Mouse (Mus musculus): ENCODE measurements at regions not wholly inside any gene's neighbourhood (a gene's known extent, or its start where the extent isn't known, plus 50 kb on each side); places are given as distances from the start of the nearest gene placed in this dataset.
A peak's percentile ranks its signal among the peaks of the same experiment; 100 is the strongest.

- DNase-seq (ENCODE audit: low spot score in 2 of 2) = no peak
Observed at GRCm38 (mm10) chr13:57191195-57191594, 295.4 kb upstream of the Trpc7 start.

GRCm38 (mm10) chr13:57189246-57189645, 293.5 kb upstream of the Trpc7 start:
- DNase-seq (ENCODE audit: low spot score in 2 of 2) = no peak

GRCm38 (mm10) chr13:57186168-57186567, 290.4 kb upstream of the Trpc7 start:
- DNase-seq (ENCODE audit: low spot score in 2 of 2) = no peak

- DNase-seq (ENCODE audit: low spot score in 2 of 2) = no peak
Observed at GRCm38 (mm10) chr13:57170180-57170579, 274.4 kb upstream of the Trpc7 start.

DNA sequence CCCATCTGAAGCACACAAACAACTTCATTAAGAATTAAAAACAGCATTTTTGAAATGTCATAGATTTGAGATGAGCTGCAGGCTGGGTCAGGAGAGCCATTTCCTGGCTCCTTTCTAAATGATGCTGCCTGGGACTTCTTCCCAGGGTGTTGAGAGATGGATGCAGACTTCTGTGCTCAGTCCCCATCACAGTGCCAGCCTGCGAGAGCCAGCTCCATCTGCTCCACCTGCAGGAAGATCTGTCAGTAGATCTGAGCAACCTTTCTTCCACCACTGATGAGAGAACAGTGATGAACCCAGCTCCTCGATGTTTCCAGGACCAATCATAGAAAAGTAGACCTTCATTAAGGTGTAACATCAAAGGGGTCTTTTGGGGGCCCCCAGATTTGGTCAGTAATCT, 273.8 kb upstream of the Trpc7 start:
- DNase-seq (ENCODE audit: low spot score in 2 of 2) = no peak

GRCm38 (mm10) chr13:57165367-57165766, 269.6 kb upstream of the Trpc7 start:
- DNase-seq (ENCODE audit: low spot score in 2 of 2) = no peak

GRCm38 (mm10) chr13:57152787-57153186, 257.0 kb upstream of the Trpc7 start:
- DNase-seq (ENCODE audit: low spot score in 2 of 2) = no peak

- DNase-seq (ENCODE audit: low spot score in 2 of 2) = no peak
Observed at GRCm38 (mm10) chr13:57147623-57148022, 251.8 kb upstream of the Trpc7 start.

DNA sequence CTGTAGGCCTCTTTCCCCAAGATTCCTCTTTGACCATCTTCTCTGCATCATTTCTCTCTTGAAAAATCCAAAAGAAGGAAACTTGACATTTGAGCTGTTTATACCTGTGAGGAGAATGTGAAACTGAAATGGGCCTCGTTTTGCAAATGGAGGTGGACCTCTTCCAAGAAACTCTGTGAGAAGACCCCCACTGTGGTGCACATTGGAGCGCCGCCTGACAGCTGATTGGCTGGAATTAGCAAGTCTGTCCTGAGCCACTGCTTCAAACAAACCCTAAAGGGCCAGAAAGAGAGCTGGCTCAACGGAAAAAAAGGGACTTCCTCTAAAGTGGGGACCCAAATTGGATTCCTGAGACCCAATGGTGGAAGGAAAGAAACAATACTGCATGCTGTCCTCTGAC, 250.9 kb upstream of the Trpc7 start:
- DNase-seq (ENCODE audit: low spot score in 2 of 2) = no peak

DNA sequence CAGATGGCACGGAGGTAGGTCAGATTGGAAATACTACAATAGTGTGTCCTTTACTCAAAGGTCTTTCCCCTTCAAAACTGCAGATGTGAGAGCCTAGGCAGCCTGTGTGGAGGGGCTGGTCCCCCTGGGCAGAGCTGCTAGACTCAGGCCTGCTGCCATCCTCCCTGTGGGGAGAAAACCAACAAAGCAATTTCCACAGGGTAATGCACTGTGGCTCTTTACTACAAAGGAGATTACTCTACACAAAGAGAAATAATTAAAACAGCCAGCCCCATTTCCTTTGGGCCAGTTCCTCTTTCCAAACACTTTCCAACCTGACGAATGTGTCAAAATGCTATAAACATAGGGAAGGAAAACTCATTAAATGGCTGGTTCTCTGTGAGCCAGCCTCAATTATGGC, 250.0 kb upstream of the Trpc7 start:
- DNase-seq (ENCODE audit: low spot score in 2 of 2) = no peak

DNA sequence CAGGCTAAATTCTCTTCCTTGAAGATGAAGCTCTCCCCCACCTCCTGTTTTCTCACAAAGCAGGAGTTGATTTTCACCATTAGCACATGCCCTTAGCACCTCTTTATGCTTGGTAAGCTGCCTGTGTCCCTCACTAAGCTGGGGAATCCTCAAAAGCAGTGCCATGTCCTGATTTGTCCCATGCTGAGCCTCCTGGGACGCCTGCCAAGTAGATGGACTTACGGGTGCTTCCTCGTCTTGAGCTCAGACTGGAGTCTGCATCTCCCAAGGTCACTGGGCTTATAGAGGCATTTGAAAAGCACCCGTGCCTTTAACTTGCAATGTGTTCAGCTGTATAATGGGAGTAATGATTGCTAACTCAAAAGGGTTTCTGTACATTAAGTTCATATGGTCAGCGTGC, 247.1 kb upstream of the Trpc7 start:
- no peak for DNase-seq (ENCODE audit: low spot score in 2 of 2)

DNA sequence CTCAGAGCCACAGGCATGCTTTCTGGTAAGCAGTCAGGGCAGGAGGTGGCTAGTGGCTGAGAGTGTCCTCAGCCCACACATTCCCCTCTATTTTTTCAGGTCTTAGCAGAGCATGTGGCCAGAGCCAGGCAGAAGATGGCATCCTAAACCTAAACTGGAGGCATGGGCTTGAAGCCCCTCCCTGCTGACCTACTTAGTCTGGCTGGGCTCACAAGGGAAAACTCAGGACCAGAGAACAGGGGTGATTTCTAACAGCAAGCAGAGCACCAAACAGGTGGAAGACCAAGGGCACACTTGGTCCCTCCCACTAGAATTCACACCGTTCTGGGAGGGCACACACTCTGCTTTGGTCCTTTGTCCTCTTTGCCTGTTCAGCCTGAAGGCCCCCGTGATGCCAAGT, 246.6 kb upstream of the Trpc7 start:
- DNase-seq (ENCODE audit: low spot score in 2 of 2) = no peak

GRCm38 (mm10) chr13:57115936-57116335, 220.1 kb upstream of the Trpc7 start:
- no peak for DNase-seq (ENCODE audit: low spot score in 2 of 2)

- no peak for DNase-seq (ENCODE audit: low spot score in 2 of 2)
Observed at GRCm38 (mm10) chr13:57107956-57108355, 212.2 kb upstream of the Trpc7 start.

GRCm38 (mm10) chr13:57099601-57100000, 203.8 kb upstream of the Trpc7 start:
- no peak for DNase-seq (ENCODE audit: low spot score in 2 of 2)

DNA sequence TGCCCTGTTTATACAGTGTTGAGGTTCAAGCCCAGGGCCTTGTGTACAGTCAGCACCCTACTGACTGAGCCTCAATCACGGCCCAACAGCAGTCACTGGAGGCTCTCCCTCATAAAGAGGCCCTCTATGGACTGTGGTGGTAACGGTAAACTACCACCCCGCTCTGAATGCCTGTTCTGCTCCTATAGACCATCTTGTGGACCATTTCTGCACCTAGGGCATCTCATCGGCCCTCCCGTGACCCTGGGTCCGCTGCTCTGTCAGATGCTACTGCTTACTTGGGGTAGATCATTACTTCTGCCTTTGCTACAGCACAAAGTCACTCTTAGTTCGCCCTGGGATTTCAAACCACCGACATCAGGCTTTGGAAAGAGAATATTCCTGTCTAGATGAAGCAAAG, 196.1 kb upstream of the Trpc7 start:
- no peak for DNase-seq (ENCODE audit: low spot score in 2 of 2)

DNA sequence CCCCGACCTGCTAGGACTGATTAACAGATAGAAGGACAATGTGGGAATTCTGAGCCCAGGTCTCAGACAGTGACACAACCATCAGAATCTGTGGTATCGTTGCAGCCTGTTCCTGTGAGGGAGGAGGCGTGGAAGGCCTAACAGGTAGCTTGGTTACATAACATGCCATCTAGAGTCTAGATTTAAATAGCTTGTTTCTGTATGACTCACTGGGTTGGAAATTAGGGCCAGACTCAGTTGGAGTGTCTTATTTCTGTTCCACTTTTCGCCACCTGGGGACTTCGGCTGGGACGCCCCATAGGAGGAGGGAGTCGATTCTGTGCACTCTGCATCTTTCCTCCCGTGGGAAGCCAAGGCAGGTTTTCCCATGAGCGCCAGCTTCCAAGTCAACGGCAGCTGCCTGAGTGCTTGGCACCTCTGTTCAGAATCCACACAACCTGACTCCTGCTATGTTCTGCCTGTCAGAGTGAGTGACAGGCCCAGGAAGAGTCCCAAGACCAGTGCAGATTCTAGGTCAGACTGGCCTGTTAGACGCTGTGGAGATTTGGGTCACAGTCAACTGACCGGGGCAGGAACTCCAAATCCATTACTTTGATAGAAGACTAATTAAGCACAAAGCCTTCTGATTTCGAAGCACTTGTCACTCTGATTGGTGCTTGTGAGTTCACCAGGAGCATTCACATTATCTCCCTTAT, 193.7 kb upstream of the Trpc7 start:
- peak; percentile 17 to 65 for DNase-seq (ENCODE audit: low spot score in 2 of 2)

DNA sequence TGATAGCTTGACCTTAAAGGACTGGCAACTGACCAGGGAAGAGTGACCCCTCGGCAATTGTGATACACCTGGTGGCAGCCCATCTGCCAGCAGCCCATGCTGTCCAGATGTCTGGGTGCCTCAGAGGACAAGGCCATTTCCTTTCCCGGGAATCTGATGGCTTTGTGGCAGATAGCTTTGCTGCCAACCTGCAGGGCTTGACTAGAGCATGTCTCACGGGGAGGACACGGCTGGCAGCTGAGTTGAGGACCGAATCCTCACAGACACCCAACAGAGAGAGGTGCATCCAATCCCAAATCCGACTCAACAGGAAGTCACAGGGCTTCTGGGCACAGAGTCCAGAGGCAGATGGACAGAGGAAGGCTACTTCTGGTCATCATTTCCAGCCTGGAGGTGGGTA, 192.2 kb upstream of the Trpc7 start:
- DNase-seq (ENCODE audit: low spot score in 2 of 2) = no peak

GRCm38 (mm10) chr13:57087398-57087797, 191.6 kb upstream of the Trpc7 start:
- no peak for DNase-seq (ENCODE audit: low spot score in 2 of 2)

DNA sequence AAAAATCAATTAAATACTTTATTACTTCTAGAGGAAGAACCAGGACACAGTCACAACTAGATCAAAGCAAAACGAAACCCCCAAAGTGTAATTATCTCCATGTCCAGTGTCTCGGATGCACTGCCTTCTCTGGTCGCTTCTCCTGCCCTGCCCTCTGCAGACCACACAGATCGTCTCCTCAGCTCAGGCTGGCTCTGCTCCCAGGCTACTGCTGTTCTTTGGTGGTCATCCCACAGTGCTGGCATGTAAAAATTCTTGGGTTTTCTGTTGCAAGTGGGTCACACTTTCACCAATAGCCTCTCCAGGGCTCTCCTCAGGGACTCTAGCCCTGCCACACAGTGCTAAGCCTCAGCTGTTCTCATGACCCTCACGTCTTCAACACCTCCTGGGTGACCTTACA, 188.0 kb upstream of the Trpc7 start:
- DNase-seq (ENCODE audit: low spot score in 2 of 2) = no peak

DNA sequence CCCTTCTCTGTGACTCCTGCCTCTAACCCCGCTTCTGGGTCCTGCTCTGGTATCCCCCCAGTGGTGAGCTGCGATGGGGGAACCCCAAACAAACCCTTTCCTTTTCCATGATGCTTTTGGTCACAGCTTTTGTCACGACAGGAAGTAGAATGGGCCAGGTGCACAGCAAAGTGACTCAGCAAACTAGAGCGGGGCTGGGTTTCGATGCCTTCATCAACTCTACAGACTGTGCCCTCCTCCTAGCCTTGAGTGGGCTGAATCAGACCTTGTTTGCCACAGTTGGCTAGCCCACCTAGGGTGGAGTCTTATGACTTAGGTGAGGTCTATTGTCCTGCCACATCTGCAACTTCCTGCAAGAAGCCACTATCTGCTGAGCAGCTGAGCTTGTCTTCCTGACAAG, 174.7 kb upstream of the Trpc7 start:
- no peak for DNase-seq (ENCODE audit: low spot score in 2 of 2)

GRCm38 (mm10) chr13:57061656-57062055, 165.9 kb upstream of the Trpc7 start:
- no peak for DNase-seq (ENCODE audit: low spot score in 2 of 2)

- DNase-seq (ENCODE audit: low spot score in 2 of 2) = no peak
Observed at GRCm38 (mm10) chr13:57061074-57061473, 165.3 kb upstream of the Trpc7 start.

GRCm38 (mm10) chr13:57056786-57057185, 161.0 kb upstream of the Trpc7 start:
- peak in 1 of 2 experiments; percentile 22 for DNase-seq (ENCODE audit: low spot score in 2 of 2)

All from left cerebral cortex, adult 8-10 months (tissue).